Mouse (Mus musculus) spleen, adult 2 months (tissue): ENCODE data around the gene Smcp. TPM values are rescaled to one million over a fixed set of nuclear protein-coding genes. Genes with fewer than 3 reads are reported as not detected.

Experiments
- DNase-seq, 2 experiments: peaks; one replicate each; pipeline versions ENCODE4 v3.0.0 to v3.0.0-alpha.2; 2012 to 2021; ENCODE audit warnings: low spot score in 2 of 2, low read depth in 1 of 2
- H3K27ac ChIP-seq: fragments of 200-500 bp; 2 replicates; pipeline ENCODE4 v1.5.1; 2012; ENCODE audit warnings: low read length, inconsistent platforms; ENCODE audit not compliant: insufficient read depth
- H3K27me3 ChIP-seq: fragments of 200-500 bp; 2 replicates; pipeline ENCODE4 v1.6.1; 2012; ENCODE audit warnings: mild to moderate bottlenecking, moderate library complexity, low read length, inconsistent platforms; ENCODE audit not compliant: control insufficient read depth, insufficient read depth
- H3K36me3 ChIP-seq: fragments of 200-500 bp; 2 replicates; pipeline ENCODE4 v1.6.1; 2012; ENCODE audit warnings: mild to moderate bottlenecking, low read length, inconsistent platforms; ENCODE audit not compliant: control insufficient read depth, insufficient read depth
- H3K4me1 ChIP-seq: fragments of 200-500 bp; 2 replicates; pipeline ENCODE4 v1.6.1; 2011; ENCODE audit warnings: inconsistent platforms; ENCODE audit not compliant: control insufficient read depth, insufficient read depth, insufficient read length
- H3K4me3 ChIP-seq: fragments of 200-500 bp; 2 replicates; pipeline ENCODE4 v1.5.1; 2011; ENCODE audit warnings: mild to moderate bottlenecking, inconsistent platforms; ENCODE audit not compliant: insufficient read depth, insufficient read length; ENCODE audit errors: extremely low read depth
- CTCF ChIP-seq: fragments of 200-500 bp; IDR thresholded peaks from 2 replicates; pipeline ENCODE4 v1.5.1; 2011; ENCODE audit warnings: mild to moderate bottlenecking, inconsistent platforms; ENCODE audit not compliant: insufficient read depth, insufficient read length, insufficient replicate concordance; ENCODE audit errors: extremely low read depth
- POLR2A ChIP-seq: fragments of 200-500 bp; IDR thresholded peaks from 2 replicates; pipeline ENCODE4 v1.6.1; 2011; ENCODE audit warnings: low read depth, low read length, inconsistent platforms
- WGBS: fragments of 180-500 bp; shearing (Covaris S2); methylation state at CpG from one replicate; pipeline ENCODE4 v1.1.7; 2018; 5-methylcytosine and 5-hydroxymethylcytosine counted together
- polyA plus RNA-seq: library from polyadenylated mRNA; depleted of rRNA; stranded (reverse); fragments of >200 nt; gene quantifications from 2 replicates; pipeline ENCODE4 v1.2.3, GENCODE M21; 2012

The Smcp gene
- polyA plus RNA-seq, 1 experiment: not detected

DNA sequence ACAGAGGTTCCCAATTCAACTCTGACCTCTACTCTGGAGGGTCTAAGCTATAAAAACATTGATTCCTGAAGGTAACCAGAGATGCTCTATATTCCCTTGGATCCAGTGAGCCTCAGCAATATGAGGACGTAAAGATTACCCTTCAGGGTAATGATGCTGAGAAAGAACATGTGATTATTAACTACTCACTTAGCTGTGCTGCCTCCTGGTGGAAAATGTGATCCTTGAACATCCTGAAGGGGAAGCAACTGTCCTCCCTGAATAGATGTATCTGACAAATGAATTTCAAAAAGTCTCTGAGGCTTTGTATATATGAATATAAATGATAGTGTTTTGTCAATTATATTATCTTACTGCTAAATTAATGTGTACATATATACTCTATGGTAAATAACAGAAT is 11.7 kb upstream of the Smcp start:
- TF ChIP-seq CTCF (no peak), POLR2A (no peak)
- H3K27me3 ChIP-seq: no peaks in the 10 kb centered on the region
- no peak overlapping the region for H3K27ac ChIP-seq
- H3K36me3 ChIP-seq: no peaks in the 10 kb centered on the region
- no peaks in the 10 kb centered on the region for H3K4me1 ChIP-seq
- DNase-seq: no peak
- 55% methylated on average over 1 of the region's 1 CpGs for WGBS
- H3K4me3 ChIP-seq: no peak overlapping the region

DNA sequence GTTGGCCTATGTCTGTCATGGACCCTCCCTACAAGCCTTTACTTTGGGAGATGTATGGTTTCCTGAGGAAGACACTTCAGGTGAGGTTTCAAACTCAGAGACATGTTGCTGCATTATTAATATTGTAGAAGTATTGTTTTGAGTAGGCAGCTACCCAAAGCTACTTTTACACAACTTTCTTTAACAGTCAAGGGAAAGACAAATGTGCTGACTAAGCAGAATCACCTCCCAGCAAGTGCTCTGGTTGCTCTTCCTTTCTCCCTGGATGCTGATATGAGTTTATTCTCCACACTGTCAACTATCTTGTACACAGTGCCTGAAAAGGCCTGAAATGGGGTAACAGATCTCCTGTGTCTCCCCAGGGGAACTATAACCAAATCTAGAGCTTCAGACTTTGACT is 11.2 kb upstream of the Smcp start:
- Histone ChIP-seq H3K27me3 (no peaks in the 10 kb centered on the region), H3K27ac (no peak overlapping the region), H3K4me1 (no peaks in the 10 kb centered on the region), H3K36me3 (no peaks in the 10 kb centered on the region), H3K4me3 (no peak overlapping the region)
- TF ChIP-seq CTCF (no peak), POLR2A (no peak)
- DNase-seq: no peak

DNA sequence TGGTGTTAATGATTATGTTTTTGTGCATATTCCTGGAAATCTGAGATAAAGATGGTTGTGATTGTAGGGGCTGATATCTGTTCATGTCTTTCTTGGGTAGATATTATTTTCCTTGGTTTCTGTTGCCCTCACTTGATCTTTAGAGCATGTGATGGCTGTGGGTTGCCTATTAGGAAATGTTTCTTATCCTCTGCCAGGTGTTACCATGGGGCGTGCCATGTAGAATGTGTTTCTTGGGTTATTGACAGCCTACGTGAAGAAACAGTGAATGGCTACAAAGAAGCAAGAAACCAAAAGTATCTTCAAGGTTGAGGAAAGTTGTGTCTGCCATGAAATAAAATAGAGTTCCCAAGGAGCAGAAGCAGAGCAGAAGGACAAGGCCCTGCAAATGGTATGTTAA is 9.6 kb upstream of the Smcp start:
- TF ChIP-seq POLR2A (no peak), CTCF (no peak)
- H3K4me3 ChIP-seq: no peak overlapping the region
- 91% methylated on average over 2 of the region's 2 CpGs for WGBS
- H3K27ac ChIP-seq: no peak overlapping the region
- no peaks in the 10 kb centered on the region for H3K36me3 ChIP-seq
- H3K27me3 ChIP-seq: no peaks in the 10 kb centered on the region
- DNase-seq: no peak
- no peaks in the 10 kb centered on the region for H3K4me1 ChIP-seq

- Histone ChIP-seq H3K4me3 (no peak overlapping the region), H3K27me3 (no peaks in the 10 kb centered on the region), H3K36me3 (no peaks in the 10 kb centered on the region), H3K4me1 (no peaks in the 10 kb centered on the region), H3K27ac (no peak overlapping the region)
- TF ChIP-seq POLR2A (no peak), CTCF (no peak)
- 77% methylated on average over 3 of the region's 3 CpGs for WGBS
- no peak for DNase-seq
Measured at GRCm38 (mm10) chr3:92587190-92587589, 1.6 kb downstream of the Smcp start.

DNA sequence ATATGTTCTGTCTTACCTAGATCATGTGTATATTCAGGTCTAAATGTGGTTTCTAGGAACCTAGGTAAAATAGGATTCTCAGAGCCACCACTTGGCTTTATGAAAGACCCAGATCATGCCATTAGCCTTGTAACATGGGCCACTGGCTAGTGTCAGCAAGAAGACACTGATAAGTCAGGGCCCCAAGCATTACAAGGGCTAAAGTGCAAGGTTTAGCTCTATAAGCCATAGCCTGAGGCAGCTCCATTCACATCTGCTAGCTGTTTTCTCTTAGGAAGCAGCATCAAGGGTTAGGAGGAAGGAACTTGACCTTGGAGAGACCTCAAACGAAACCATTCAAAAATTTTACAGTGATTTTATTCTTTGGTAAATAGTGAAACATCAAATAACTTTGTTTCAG is 3.7 kb downstream of the Smcp start:
- DNase-seq: no peak
- H3K4me3 ChIP-seq: no peak overlapping the region
- H3K4me1 ChIP-seq: no peaks in the 10 kb centered on the region
- no peak for TF ChIP-seq POLR2A
- TF ChIP-seq CTCF: no peak
- H3K36me3 ChIP-seq: no peaks in the 10 kb centered on the region
- H3K27ac ChIP-seq: no peak overlapping the region
- 64% methylated on average over 1 of the region's 1 CpGs for WGBS
- H3K27me3 ChIP-seq: no peaks in the 10 kb centered on the region

- no peak overlapping the region for H3K4me3 ChIP-seq
- H3K27me3 ChIP-seq: no peaks in the 10 kb centered on the region
- H3K27ac ChIP-seq: no peak overlapping the region
- TF ChIP-seq POLR2A: no peak
- no peak for TF ChIP-seq CTCF
- no peak for DNase-seq
- 78% methylated on average over 3 of the region's 3 CpGs for WGBS
- H3K36me3 ChIP-seq: no peaks in the 10 kb centered on the region
- no peaks in the 10 kb centered on the region for H3K4me1 ChIP-seq
Measured at GRCm38 (mm10) chr3:92583164-92583826, 5.5 kb downstream of the Smcp start.

GRCm38 (mm10) chr3:92579508-92579907 is 9.3 kb downstream of the Smcp start:
- WGBS: 66% methylated on average over 1 of the region's 1 CpGs
- Histone ChIP-seq H3K27me3 (no peaks in the 10 kb centered on the region), H3K4me3 (no peak overlapping the region), H3K27ac (no peak overlapping the region), H3K36me3 (no peaks in the 10 kb centered on the region), H3K4me1 (no peaks in the 10 kb centered on the region)
- no peak for DNase-seq
- TF ChIP-seq CTCF: no peak
- TF ChIP-seq POLR2A: no peak
